Mouse (Mus musculus): ENCODE data around the gene Trpc4.

The Trpc4 gene

DNA sequence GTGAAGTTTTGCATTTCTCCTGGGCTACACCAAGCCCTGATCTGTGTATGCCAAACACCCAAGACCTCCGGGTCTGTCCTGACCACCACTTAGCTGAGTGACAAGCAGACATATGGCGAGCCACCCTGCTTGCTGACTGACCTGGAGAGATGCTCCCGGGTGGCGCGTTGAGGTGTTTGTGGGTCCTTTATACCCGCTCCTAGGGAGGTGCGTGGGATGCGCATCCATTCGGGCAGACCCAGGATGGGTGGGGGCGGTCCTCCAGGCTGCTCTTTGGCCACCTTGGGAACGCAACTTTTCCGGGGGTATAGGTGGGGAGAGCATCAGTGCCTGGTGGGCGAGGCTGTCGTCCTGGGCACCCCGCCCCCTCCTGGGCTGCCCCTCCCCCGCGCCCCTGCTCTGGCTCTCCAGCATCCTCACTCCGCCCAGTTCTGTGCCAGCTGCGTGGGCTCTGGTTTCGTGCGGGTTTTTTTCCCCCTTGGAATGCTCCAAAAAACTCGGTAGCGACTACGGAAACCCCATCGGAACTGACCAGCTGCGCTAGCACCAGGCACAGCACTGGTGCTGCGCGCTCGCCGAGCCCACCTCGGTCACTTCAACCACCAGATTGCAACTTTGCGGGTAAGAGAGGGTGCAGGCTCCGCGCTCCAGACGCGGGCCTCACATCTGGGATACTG is at the start of gene Trpc4:
TSS of gene Trpc4 (plus strand) at position 397 of the 677 bp plus-strand sequence.
- no peak for DNase-seq (ENCODE audit: low spot score)

DNA sequence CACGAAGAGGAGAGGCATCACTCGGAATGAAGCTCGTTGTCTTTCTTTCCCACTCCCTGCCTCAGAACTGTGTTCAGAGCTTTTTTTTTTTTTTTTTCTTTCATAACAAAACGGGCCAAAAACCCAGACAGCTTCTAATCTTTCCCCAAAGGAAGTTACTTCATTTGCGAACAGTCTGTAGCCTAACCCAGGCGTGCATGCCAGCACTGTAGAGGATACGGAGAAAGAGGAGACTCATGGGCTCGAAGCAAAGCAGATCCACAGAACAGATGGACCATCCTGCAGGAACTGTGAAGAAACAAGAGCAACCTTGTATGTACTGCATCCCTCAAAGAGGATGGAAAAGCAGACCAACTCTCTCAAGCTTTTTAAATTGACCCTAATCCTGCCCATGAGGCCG is 44.3 kb upstream of the Trpc4 start:
- no peak for DNase-seq (ENCODE audit: low spot score)

DNA sequence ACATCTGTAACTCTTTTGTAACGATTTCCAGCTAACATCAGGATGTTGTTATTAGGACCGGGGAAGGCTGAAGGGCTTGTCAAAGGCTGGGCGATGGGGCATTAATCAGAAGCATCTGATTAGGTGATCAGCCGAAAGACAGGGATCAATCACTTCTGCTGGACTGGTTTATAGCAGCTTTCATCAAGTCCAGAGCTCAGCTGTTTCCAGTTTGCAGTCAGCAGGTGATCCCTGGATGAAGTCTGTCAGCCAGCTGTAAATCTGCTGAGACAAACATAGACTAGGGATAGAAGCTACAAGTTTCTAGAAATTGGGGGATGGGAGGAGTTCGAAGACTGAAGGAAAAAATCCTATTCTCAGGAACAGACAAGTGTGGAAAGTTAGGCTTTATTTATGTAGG is 20.5 kb upstream of the Trpc4 start:
- no peak for DNase-seq (ENCODE audit: low spot score)

DNA sequence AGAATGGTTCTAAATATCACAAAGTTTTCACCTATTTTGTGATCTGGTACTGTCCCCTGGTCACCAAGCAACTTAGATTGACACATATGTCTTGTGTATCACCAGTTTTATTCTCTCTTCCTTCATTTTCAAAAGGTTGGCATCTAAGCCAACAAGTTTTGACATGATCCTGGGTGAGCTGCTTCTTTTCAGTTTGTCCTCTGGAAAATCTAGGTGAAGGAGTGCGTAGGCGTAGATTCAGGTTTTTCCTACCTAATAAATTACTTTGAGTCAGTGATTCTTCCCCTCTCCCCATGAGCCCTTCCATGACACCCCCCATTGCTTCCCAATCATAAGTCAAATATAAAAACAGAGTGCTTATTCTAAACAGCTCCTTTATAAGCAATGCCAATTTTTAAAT is 14.5 kb upstream of the Trpc4 start:
- DNase-seq (ENCODE audit: low spot score), result no peak

DNA sequence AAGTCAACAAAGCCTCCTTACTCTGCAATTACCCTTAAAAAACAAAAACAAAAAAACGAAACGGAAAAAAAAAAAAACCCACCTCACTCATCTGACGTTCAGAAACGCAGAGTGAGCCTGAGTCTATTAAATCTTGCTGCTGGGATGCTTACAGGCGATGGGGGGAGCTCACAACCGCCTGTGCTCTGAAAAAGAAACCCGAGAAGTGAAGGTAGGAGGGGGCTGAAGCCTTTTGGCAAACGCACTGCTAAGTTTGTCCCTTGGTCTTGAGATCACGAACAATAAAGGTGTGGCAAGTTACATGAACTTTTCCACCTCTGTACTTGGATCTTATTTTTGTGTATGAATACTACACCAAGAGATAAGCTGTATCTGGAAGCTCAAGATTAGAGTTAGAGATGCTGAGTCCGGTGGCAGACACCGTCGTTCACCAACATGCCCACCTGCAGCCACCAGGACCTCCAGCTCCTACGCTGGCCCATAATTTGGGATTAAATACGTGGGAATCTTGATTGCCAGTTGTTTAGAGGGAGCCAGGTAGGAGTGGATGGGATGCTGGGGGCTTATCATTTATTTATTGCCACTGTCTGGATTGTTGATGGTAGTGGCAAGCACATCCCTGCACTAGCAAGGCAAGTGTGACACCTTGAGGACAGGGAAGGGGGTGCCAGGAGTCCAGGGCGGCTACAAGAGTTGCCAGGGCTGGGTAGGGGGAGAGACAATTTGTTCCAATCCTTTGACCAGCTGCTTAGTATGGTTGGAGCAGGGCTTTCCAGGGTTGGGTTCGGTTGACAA is 794 bp upstream of the Trpc4 start:
- DNase-seq (ENCODE audit: low spot score), result no peak

DNA sequence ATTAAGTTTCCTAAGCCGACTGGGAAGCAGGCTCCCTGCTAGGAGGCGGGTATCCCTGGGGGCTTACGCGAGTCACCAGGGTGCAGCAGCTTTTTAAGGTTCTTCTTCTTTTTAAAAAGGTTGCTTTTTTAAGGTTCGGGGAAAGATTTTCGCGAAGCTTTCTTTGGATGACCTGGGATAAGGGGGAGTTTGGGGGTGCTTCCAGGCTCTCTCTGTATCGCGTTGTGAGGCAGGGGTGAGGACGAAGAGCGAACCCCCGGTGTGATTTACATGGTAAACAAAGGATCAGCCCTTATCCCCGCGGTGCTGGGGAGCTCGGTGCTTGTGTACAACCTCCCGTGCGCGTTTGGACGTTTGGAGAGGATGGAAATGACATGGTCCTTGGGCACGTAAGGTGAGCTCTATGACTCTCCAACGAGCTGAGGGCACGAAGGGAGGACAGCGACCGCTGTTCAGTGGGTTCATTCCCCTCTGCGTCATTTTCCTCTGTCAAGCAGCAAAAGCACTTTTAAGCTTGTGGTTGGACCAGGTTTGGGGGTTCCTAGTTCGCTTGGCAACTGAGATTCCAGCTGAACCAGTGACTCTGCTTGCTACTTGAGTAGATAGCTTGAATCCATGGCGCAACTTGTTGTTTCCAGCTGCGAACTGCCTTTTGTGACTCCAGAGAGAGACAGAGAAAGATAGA is 623 bp downstream of the Trpc4 start:
- no peak for DNase-seq (ENCODE audit: low spot score)

DNA sequence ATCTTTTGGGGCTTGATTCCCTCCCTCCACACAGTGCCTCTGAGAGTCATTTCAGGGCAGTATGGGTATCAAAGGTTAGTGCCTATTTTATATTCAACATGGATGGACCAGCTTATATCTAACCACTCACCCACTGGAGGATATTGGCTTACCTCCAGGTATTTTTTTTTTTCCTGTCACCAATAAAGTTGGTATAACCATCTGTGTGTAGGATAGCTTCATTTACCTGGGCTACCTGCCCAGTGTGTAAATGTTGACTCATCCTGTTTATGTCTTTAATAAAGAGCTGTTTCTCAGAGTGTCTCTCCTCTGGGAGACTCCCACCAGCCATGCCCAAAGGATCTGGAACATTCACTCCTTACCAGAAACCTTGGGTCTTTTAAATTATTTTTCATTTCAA is 14.9 kb downstream of the Trpc4 start:
- DNase-seq (ENCODE audit: low spot score), result no peak

DNA sequence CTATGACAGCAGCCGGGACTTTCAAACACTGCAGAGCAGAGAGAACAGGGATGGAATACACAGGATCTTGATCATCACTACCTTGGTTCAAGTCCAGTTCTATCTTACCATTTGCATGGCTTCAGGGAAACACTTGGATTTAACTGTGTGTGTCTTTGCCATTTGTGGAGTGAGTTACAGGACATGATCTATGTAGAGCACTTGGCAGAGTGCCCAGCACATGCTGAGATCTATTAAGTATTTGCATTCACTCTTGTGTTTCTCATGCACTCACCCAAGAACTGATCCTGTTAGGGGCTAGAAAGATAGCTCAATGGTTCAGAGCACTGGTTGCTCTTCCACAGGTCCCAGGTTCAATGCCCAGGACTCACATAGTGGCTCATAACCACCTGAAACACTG is 21.5 kb downstream of the Trpc4 start:
- no peak for DNase-seq (ENCODE audit: low spot score)

DNA sequence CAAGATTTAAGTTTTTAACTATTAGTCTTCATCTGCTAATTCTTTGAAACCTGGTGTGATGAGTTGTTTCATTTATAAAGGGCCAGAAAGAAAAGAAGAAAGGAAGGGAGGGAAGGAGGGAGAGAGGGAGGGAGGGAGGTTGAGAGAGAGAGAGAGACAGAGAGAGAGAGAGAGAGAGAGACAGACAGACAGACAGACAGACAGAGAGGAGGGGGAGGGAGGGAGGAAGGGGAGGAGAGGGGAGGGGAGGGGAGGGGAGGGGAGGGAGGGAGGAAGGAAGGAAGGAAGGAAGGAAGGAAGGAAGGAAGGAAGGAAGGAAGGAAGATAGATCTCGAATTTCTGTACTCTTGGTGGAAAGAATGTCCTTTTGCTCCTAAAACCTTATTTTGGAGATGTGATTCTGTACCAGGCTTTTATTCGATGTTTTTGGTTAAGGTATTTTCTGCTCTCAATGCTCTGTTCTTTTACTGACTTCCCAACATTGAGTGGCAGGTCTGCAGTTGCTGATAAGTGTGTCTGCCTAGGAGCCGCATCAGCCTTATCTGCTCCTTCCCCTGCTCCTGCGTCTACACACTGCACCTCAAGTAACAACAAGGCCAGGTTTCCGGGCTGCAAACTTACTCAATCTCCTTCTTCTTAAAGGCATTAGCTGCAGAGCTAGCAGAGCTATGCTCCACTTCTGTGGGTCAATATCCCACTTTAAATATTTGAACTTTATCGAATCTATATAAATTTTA is 35.3 kb downstream of the Trpc4 start:
- no peak for DNase-seq (ENCODE audit: low spot score)

DNA sequence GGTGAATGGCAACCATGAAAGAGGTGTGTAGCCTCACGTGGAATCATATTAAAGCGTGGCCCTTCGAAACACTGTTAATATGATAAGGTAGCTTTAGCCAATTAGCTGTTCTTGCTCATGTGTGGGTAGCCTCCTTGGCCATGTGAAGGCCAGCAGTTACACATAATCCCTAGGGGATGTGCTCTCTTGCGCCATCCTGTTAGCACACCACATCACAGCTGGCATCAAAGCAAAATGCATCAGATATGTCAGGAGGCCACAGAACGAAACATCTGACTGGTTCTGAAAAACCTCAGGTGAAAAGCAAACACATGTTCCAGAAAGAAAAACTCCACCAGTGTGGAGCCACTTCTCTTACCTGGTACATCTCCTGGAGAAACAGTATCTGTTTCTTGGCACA is 45.4 kb downstream of the Trpc4 start:
- no peak for DNase-seq (ENCODE audit: low spot score)

DNA sequence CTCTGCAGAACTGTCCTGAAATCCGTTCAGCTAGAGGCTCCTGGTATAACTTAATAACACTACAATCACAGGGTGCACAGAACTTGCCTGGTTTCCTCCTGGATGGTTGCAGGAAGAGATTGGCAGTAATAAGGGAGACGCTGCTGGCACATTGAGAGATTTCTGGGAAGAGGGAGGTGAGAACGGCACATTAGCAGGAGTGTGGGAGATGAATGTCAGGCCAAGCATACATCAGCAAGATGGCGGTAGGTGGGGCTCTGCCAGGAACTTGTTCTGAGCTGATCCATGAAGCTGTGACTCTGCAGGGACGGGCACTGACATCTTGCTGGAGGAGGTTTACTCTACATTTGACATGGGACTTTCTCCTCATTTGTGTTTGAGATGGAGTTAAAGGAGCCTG is 48.6 kb downstream of the Trpc4 start:
- no peak for DNase-seq (ENCODE audit: low spot score)

DNA sequence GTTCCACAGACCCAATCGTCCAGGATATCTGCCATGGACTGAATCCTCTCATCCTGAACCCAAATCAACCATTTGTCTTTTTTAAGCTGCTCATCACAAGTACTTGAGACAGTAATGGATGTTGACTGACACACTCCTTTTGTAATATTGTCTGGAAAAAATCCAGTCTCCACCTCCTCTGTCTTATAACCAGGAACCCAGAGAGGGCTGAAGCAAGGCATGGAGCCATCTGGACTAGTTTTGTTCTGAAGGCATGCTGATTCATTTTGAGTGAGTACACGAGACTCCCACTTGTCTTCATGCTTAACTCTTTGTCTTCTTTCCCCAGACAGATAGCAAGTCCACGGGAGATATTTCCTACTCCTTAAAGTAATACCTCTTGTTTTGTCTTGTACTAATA is 54.3 kb downstream of the Trpc4 start:
- DNase-seq (ENCODE audit: low spot score), result no peak

DNA sequence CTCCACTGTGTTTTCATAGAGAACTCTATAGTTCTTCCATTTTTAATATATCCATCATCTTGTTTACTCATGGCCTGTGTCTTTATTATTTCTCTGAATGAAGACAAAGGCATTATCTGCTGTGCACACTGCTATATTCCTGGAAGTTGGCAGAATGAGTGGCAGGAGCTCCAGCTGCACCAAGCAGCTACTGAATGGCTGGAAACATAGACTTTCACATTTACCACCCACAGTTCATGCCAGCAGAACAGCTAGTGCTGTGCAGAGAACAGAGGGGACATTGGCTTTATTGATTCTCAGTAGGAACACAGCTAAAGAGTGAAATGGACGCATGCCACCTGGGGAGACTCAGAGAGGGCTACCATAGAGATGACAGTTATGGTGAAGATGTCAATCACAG is 55.6 kb downstream of the Trpc4 start:
- no peak for DNase-seq (ENCODE audit: low spot score)

DNA sequence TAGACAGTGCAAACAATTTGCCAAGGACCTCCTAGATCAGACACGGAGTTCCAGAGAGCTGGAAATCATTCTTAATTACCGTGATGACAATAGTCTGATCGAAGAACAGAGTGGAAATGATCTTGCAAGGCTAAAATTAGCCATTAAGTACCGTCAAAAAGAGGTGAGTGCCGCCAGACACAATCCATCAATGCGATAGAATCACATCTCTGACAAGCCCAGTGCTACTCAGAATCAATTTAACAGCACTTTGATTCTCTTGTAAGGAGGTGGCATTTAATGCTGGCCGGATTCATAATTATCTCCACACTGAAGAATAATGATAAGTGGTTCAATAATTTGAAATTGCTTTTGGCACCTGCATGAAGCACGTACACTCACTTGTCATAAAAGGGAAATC is 66.7 kb downstream of the Trpc4 start:
- no peak for DNase-seq (ENCODE audit: low spot score)

DNA sequence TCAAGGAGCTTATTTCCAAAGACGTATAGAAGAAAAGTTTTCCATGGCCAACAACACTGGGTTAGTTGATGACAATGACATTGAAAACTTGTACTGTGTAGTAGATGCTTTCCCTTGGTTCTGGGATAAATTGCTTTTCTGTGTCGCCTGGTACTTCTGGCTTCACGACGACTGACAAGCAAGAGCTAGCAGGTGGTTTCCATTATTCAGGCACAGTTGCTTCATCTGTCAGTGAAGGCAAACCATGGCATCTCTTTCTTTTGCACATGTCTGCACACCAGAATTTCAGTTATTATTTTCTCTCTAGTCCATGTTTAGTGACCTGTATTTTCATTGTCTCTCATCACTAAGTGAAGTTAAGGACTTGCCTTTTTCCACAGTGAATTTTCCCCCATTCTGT is 72.6 kb downstream of the Trpc4 start:
- DNase-seq (ENCODE audit: low spot score), result no peak

DNA sequence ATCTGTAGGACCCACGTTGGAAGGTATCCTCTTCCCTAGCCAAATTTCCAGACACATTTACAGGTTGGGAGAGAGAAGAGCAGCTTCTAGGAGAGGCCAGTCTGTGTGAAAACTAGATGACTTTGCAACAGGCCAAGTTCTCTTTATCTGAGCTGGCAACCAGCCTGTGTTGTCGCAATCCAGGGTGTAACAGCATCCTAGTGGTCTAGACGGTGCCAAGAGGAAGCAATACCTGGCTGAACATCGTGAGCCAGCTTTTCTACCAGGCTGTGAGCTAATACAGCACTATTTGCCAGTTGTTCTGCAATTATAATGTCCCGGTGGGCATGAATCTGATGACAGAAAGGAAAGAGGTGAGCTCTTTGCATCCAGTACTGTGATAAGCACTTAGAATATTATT is 83.1 kb downstream of the Trpc4 start:
- DNase-seq (ENCODE audit: low spot score), result no peak

DNA sequence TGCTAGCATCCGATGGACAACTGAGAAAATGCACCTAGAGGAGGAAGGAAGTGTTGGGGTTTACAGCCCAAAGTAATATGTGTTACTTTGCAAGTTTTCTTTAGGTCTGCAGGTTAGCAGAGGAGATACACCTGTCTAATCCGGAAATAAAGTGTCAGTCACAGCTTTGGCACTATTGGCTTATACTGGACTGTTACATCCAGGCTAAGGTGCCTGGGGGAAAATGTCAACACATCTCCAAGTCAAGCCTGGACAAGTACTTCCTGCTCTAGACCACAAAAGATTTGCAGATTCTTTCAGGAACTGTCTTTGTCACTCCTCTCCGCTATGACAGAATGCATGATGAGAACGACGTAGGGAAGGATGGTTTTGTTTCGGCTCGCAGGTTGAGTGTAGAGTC is 83.6 kb downstream of the Trpc4 start:
- DNase-seq (ENCODE audit: low spot score), result no peak

DNA sequence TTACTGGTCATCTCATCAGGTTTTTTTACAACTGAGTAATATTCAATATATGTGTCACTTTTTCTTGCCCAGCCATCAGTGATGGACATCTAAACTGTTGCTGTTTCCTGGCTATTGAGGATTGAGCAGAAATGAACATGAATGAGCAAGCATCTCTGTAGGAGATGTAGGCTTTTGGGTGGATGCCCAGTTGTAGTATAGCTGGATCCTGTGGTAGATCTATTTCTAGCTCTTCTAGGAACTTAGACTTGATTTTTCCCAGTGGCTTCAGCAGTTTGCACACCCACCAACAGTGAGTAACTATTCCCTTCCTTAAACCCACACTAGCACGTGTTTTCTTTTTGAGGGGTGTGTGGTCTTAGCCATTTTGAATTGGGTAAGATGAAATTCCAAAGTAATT is 87.3 kb downstream of the Trpc4 start:
- DNase-seq (ENCODE audit: low spot score), result no peak

DNA sequence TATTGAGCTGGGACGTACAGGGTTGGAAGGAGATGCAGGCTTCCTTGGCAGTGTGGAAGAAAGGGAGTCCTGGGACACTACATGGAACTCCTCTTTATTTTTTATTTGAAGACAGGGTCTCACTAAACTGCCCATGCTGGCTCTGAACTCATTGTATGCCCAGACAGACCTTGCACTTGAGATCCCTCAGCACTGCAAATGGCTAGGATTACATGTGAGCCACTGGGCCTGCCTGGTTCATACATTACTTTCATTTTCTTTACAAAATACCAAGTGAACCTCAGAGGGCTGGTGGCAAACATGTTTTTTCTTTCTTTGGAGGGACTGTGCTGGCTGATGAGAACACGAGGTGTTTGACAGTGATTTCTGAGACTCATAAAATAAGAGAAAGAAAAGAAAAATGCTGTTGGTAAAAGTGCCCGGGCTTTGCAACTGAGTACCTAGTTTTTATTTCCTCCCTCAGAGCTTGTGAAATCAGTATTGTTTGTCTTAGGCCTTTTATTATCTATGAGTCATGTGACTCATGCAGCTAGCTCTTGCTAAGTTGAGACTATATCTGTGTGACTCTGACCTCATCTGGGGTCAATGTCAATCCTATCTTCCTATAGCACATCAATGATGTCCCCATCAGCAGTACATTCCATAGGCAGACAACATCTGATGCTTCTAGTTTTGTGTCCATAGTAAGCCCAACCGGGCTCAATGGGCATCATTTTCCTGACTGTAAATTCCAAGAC is 89.1 kb downstream of the Trpc4 start:
- no peak for DNase-seq (ENCODE audit: low spot score)

DNA sequence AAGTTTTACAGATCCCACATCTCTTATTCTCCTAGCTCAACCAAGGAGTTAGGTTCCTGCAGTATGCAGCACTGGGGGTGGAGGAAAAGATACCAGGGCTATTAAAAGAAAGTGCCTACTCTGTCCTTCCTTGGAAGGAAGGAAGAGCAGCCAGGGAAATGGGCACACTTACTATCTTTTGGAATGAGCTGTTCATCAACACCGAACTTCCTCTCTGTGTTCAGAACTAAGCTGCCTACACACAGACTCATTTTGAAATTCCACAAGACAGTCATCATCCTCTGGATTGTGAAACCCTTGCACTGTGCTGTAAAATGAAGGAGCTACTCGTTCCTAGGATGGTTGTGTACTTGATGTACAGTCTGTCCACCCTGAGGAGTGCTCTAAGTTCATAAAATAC is 90.6 kb downstream of the Trpc4 start:
- no peak for DNase-seq (ENCODE audit: low spot score)

DNA sequence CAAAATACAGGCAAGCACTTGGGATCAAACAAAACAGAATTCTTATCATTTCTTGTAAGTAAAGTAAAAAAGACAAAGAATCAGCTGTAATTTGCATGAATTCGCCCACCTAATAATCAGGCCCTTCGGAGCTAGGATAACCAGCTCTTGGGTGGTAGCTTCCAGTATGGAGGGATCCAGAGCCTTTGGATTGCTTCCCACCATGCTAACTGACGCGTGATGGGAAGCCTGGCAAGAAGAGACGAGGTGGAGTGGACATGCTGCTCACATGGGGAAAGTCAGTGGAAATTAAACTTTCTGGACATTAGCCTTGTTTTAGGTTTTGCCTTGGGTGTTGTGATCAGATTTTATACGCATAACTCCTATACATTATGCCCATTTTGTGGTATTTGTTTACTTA is 93.5 kb downstream of the Trpc4 start:
- DNase-seq (ENCODE audit: low spot score), result no peak

DNA sequence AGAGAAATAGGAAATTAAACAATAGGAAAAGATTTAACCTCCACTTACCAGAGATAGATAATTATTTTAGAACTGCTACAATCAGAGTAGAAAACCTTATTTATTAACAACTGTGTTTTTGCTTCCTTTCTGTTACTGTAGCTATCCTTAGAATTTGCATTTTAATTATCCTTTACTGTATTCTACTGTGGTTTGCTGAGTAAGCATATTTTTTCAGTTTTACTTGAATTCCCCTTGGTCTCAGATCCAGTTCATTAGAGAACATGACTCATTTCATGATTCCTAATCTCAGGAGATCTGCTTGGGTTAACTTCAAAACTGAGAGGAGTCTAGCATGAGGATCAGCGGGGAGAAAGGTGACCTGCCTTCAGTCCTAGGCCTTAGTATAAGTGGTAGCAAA is 111.1 kb downstream of the Trpc4 start:
- no peak for DNase-seq (ENCODE audit: low spot score)

Measured in spleen, adult 12 weeks (tissue).